Mouse (Mus musculus): ENCODE measurements at regions not wholly inside any gene's neighbourhood (a gene's known extent, or its start where the extent isn't known, plus 50 kb on each side); places are given as distances from the start of the nearest gene placed in this dataset.

GRCm38 (mm10) chr9:30283080-30283770 is 143.7 kb upstream of the Snx19 start:
- no peak for TF ChIP-seq CTCF (IDR thresholded peaks at IDR 0.05; ENCODE audit: low read depth)
- TF ChIP-seq EP300 (IDR thresholded peaks at IDR 0.05; ENCODE audit: low read depth): no peak

Measured in liver, embryonic 14.5 days (tissue).